Mouse (Mus musculus) ovary, adult 10 weeks (tissue): ENCODE measurements around the gene Hist1h2ap. TPM values are rescaled to one million over a fixed set of nuclear protein-coding genes. Genes with fewer than 3 reads are reported as not detected.

Experiments
- polyA plus RNA-seq: library from polyadenylated mRNA; stranded (reverse); fragments of 350-450 nt; fragmentation: Illumina TruSeq; extraction: RNeasy Lipid Tissue Mini Kit (QIAGEN cat#74804); gene quantifications from one replicate; pipeline ENCODE4 v1.2.3, GENCODE M21; 2014

The Hist1h2ap gene
- not detected for polyA plus RNA-seq

GRCm38 (mm10) chr13:21833461-21833860 is at the start of gene Hist1h2ap, which contains the start of gene Hist1h2br:
Gene Hist1h2ap, minus strand, starts transcription at chr13:21833507.
Gene Hist1h2br, plus strand, starts transcription at chr13:21833743.

GRCm38 (mm10) chr13:21831418-21832394 is 1.6 kb downstream of the Hist1h2ap start, which contains the start of gene Hist1h4n:
Gene Hist1h4n, minus strand, starts transcription at chr13:21832196.

GRCm38 (mm10) chr13:21811539-21811938 is 21.8 kb downstream of the Hist1h2ap start, which contains the start of gene Hist1h4m:
Gene Hist1h4m, plus strand, starts transcription at chr13:21811746.

GRCm38 (mm10) chr13:21810073-21810472 is 23.2 kb downstream of the Hist1h2ap start, which contains the start of the genes Hist1h2bq and Hist1h2ao:
Gene Hist1h2bq, minus strand, starts transcription at chr13:21810197.
Gene Hist1h2ao, plus strand, starts transcription at chr13:21810465.

GRCm38 (mm10) chr13:21786899-21787629 is 46.2 kb downstream of the Hist1h2ap start, which contains the start of the genes Hist1h2an and Hist1h2bp:
Gene Hist1h2an, minus strand, starts transcription at chr13:21787218.
Gene Hist1h2bp, plus strand, starts transcription at chr13:21787461.

GRCm38 (mm10) chr13:21783255-21783617 is 50.1 kb downstream of the Hist1h2ap start, which contains the start of gene Hist1h3i:
Gene Hist1h3i, minus strand, starts transcription at chr13:21783370.

Other genes starting within 250 kb of the Hist1h2ap start
- not detected for gene Olfr1362, start 219.5 kb downstream of the Hist1h2ap start, polyA plus RNA-seq
- gene Olfr11, start 191.0 kb downstream of the Hist1h2ap start, polyA plus RNA-seq = not detected
- not detected for gene Olfr1361, start 170.1 kb downstream of the Hist1h2ap start, polyA plus RNA-seq
- not detected for gene Olfr1360, start 156.1 kb downstream of the Hist1h2ap start, polyA plus RNA-seq
- not detected for gene Olfr1359, start 135.4 kb downstream of the Hist1h2ap start, polyA plus RNA-seq
- not detected for gene Hist1h2bl, start 117.4 kb downstream of the Hist1h2ap start, polyA plus RNA-seq
- gene Hist1h2ai, start 117.1 kb downstream of the Hist1h2ap start, polyA plus RNA-seq = not detected
- gene Hist1h3h, start 115.8 kb downstream of the Hist1h2ap start, polyA plus RNA-seq = not detected
- gene Hist1h2bm, start 111.5 kb downstream of the Hist1h2ap start, polyA plus RNA-seq = not detected
- not detected for gene Hist1h4j, start 98.4 kb downstream of the Hist1h2ap start, polyA plus RNA-seq
- gene Hist1h4k, start 83.0 kb downstream of the Hist1h2ap start, polyA plus RNA-seq = not detected
- not detected for gene Hist1h2ak, start 79.7 kb downstream of the Hist1h2ap start, polyA plus RNA-seq
- not detected for gene Hist1h2bn, start 79.4 kb downstream of the Hist1h2ap start, polyA plus RNA-seq
- not detected for gene Hist1h1b, start 52.9 kb downstream of the Hist1h2ap start, polyA plus RNA-seq
- not detected for gene Hist1h3i, start 50.1 kb downstream of the Hist1h2ap start, polyA plus RNA-seq
- gene Hist1h2an, start 46.3 kb downstream of the Hist1h2ap start, polyA plus RNA-seq = not detected
- gene Hist1h2bp, start 46.0 kb downstream of the Hist1h2ap start, polyA plus RNA-seq = not detected
- gene Hist1h2bq, start 23.3 kb downstream of the Hist1h2ap start, polyA plus RNA-seq = not detected
- not detected for gene Hist1h2ao, start 23.0 kb downstream of the Hist1h2ap start, polyA plus RNA-seq
- not detected for gene Hist1h4m, start 21.8 kb downstream of the Hist1h2ap start, polyA plus RNA-seq
- not detected for gene Hist1h4n, start 1.3 kb downstream of the Hist1h2ap start, polyA plus RNA-seq
- gene Hist1h2br, start 236 bp upstream of the Hist1h2ap start, polyA plus RNA-seq = 0.54 TPM
- gene Zfp184, start 111.6 kb upstream of the Hist1h2ap start, polyA plus RNA-seq = 18.4 TPM
- gene Pom121l2, start 147.7 kb upstream of the Hist1h2ap start, polyA plus RNA-seq = not detected
- gene Prss16, start 176.2 kb upstream of the Hist1h2ap start, polyA plus RNA-seq = not detected
- not detected for gene Hist1h2ah, start 202.1 kb upstream of the Hist1h2ap start, polyA plus RNA-seq
- gene Hist1h2bk, start 202.4 kb upstream of the Hist1h2ap start, polyA plus RNA-seq = not detected
- 1.00 TPM for gene Hist1h4i, start 207.9 kb upstream of the Hist1h2ap start, polyA plus RNA-seq
- not detected for gene Hist1h2ag, start 209.4 kb upstream of the Hist1h2ap start, polyA plus RNA-seq
- not detected for gene Hist1h2bj, start 209.7 kb upstream of the Hist1h2ap start, polyA plus RNA-seq